Mouse (Mus musculus) embryonic fibroblast, embryonic 13.5 days (primary cell): ENCODE results near the gene Chst3. TPM values are rescaled to one million over a fixed set of nuclear protein-coding genes. Genes with fewer than 3 reads are reported as not detected.
"Not testable (repeated sequence)": the region's sequence is repeated elsewhere in the genome, so short reads cannot be mapped to it uniquely, and the experiment has no call there.

Experiments
- H3K27ac ChIP-seq: 2 replicates; pipeline ENCODE4 v1.5.1; 2012; ENCODE audit warnings: low read length, control low read depth, inconsistent platforms; ENCODE audit not compliant: insufficient read depth
- H3K4me1 ChIP-seq: 2 replicates; pipeline ENCODE4 v1.6.1; 2011; ENCODE audit warnings: low read length; ENCODE audit not compliant: control insufficient read depth, insufficient read depth
- H3K4me3 ChIP-seq: 2 replicates; pipeline ENCODE4 v1.5.1; 2011; ENCODE audit warnings: mild to moderate bottlenecking, control low read depth, low read length; ENCODE audit not compliant: insufficient read depth
- CTCF ChIP-seq: IDR thresholded peaks from 2 replicates; pipeline ENCODE4 v1.5.1; 2011; ENCODE audit warnings: mild to moderate bottlenecking, control low read depth, low read length, moderate library complexity, borderline replicate concordance; ENCODE audit not compliant: insufficient read depth
- POLR2A ChIP-seq: IDR thresholded peaks from 2 replicates; pipeline ENCODE4 v1.6.1; 2011; ENCODE audit warnings: low read depth, mild to moderate bottlenecking, control low read depth, low read length, moderate library complexity
- polyA plus RNA-seq: library from polyadenylated mRNA; stranded (reverse); fragments of >200 nt; gene quantifications from 2 replicates; pipeline ENCODE4 v1.2.4, GENCODE M21; 2011; ENCODE audit warnings: low read depth; ENCODE audit not compliant: missing spikeins, insufficient read length

Chst3 gene
- polyA plus RNA-seq, 1 experiment, result 0.63 TPM

- Histone ChIP-seq H3K27ac (no peak overlapping the region), H3K4me1 (no peaks in the 10 kb centered on the region), H3K4me3 (no peak overlapping the region)
- no peak for TF ChIP-seq POLR2A
- no peak for TF ChIP-seq CTCF
These were observed 37.0 kb upstream of the Chst3 start for GRCm38 (mm10) chr10:60256088-60256487.

DNA sequence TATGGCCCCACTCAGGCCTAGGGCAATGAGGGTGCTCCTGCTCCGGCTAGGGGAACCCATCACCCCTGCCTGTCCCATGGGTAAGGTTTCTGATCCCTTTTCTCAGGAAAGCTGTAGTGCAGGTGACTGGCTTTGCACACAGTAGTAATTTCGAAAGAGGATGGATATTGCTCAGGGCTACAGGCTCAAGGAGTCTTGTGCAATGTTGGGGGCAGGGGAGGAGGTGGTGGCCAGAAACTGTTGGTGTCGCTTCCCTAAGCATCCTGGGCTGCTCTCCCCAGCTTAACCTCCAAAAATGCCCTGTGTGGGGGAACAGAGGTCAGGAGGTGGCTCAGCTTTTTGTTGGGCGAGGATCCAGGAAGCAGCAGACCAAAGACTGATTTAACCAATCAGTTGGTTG lies 33.5 kb upstream of the Chst3 start:
- H3K27ac ChIP-seq, result no peak overlapping the region
- TF ChIP-seq POLR2A (no peak), CTCF (no peak)
- H3K4me1 ChIP-seq, result no peaks in the 10 kb centered on the region
- no peak overlapping the region for H3K4me3 ChIP-seq

DNA sequence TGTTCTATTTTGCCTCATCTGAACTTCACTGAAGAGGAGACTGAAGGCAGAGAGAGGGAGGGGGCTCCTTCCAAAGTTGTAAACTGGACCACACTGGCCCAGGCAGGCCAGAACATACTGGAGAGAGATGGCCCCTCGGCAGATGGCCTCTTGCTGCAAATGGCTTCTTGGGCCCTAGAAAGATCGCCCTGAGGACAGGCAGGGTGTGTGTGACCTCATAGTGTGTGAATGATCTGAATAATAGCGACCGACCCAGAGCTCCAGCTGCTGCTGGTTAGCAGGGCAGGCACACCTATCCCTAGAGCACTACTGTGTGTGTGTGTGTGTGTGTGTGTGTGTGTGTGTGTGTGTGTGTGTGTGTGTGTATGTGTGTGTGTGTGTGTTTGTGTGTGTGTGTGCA lies 33.1 kb upstream of the Chst3 start:
- H3K4me1 ChIP-seq, result no peaks in the 10 kb centered on the region
- H3K4me3 ChIP-seq, result no peak overlapping the region
- TF ChIP-seq POLR2A (no peak), CTCF (no peak)
- H3K27ac ChIP-seq, result no peak overlapping the region

DNA sequence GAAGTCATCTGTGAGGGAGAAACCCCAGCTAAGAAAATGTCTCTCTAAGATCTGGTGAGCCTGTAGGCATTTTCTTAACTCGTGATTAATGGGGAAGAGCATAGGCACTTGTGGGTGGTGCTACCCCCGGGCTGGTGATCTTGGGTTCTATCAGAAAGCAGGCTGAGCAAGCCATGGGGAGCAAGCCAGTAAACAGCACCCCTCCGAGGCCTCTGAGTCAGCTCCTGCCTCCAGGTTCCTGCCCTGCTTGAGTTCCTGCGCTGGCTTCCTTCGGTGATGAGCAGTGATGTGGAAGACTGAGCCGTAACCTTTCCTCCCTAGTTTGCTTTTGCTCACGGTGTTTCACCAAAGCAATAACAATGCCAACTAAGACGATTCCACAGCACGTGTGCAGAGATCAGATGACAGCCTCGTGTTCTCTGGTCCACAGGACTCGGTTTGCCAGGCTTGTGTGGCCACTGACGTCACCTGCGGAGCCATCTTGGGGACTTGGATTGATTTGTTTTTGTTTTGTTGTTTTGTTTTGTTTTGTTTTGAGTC lies 31.4 kb upstream of the Chst3 start:
- TF ChIP-seq POLR2A, result no peak
- TF ChIP-seq CTCF, result no peak
- no peaks in the 10 kb centered on the region for H3K4me1 ChIP-seq
- no peak overlapping the region for H3K4me3 ChIP-seq
- no peak overlapping the region for H3K27ac ChIP-seq

DNA sequence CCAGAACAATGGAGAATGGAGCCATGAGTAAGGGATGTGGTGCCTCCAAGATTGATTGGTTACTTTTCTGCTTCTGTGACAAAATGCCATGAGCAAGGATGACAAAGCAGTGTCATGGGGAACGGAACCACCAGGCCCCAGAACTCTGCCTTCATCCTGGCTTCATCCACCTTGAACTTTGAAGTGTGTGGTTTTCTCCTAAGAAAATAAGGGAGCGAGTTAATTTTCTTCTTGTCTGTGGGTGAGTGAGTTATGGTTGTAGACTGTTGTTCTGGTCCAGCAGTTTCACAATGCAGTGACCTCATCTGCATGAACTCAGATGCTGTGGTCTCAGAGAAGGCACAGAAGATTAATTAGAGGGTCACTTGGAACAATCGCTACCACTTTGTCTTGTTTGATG lies 29.3 kb upstream of the Chst3 start:
- not testable (repeated sequence) for H3K27ac ChIP-seq, H3K4me1 ChIP-seq, H3K4me3 ChIP-seq

- Histone ChIP-seq H3K27ac (no peak overlapping the region), H3K4me1 (no peaks in the 10 kb centered on the region), H3K4me3 (no peak overlapping the region)
- TF ChIP-seq POLR2A (no peak), CTCF (no peak)
These were observed 27.5 kb upstream of the Chst3 start for GRCm38 (mm10) chr10:60246519-60246918.

DNA sequence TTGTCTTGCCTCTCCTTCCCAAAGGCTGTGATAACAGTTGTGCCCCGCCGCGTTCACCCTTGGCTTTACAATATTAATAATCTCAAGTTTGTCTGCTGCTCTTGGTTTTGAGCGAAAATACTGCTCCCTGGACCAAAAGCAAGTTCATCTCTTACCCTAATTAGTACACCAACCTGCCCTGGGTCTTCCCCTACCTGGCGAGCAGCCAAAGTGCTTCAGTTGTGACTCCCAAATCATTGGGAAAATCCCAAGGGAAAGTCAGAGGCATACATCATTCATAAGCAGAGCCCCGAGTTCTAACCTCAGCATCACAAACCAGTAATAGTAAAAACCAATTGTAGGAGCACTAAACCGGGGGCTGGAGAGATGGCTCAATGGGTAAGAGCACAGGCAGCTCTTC lies 26.6 kb upstream of the Chst3 start:
- Histone ChIP-seq H3K27ac (no peak overlapping the region), H3K4me3 (no peak overlapping the region), H3K4me1 (no peaks in the 10 kb centered on the region)
- TF ChIP-seq CTCF (no peak), POLR2A (no peak)

GRCm38 (mm10) chr10:60245041-60245440 lies 26.0 kb upstream of the Chst3 start:
- Histone ChIP-seq H3K27ac (no peak overlapping the region), H3K4me3 (no peak overlapping the region)

DNA sequence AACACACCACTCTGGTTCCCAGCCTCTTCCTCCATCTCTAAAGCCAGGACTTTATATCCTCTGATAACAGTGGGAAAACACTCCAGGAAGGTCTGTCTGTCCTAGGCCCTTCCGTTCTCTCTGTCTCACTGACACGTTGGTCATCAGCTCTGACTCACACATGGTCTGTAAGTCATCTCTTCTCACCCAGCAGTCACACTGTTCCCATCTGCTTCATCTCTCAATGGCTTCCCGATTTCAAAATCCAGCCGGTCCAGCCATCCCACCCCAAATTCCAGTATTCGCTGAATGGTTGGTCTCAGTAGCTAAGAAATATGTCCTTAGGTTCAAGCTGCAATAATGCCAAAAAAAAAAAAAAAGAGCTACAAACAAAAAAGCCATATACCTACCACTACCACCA lies 24.9 kb upstream of the Chst3 start:
- no peak overlapping the region for H3K4me3 ChIP-seq
- TF ChIP-seq POLR2A (no peak), CTCF (no peak)
- H3K27ac ChIP-seq, result no peak overlapping the region
- H3K4me1 ChIP-seq, result no peaks in the 10 kb centered on the region

More at GRCm38 (mm10) chr10:60245041-60245440, 26.0 kb upstream of the Chst3 start:
- no peaks in the 10 kb centered on the region for H3K4me1 ChIP-seq
- TF ChIP-seq POLR2A, result no peak
- peak; percentile 89 for TF ChIP-seq CTCF

DNA sequence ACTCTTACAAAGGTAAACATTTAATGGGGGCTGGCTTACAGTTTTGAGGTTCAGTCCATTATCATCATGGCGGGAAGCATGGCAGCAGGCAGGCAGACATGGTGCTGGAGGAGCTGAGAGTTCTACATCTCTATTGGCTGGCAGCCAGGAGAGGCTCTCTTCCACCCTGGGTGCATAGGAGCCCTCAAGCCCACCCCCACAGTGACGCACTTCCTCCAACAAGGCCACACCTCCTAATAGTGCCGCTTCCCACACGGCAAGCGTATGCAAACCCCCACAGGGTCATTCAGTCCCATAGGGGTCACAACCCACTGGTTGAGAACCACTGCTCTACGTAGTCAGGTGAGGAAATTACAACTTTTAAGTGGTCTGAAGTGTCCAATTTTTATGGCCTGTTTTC lies 21.4 kb upstream of the Chst3 start:
- no peak for TF ChIP-seq POLR2A
- no peak for TF ChIP-seq CTCF
- no peak overlapping the region for H3K4me3 ChIP-seq
- no peaks in the 10 kb centered on the region for H3K4me1 ChIP-seq
- no peak overlapping the region for H3K27ac ChIP-seq

- Histone ChIP-seq H3K27ac (no peak overlapping the region), H3K4me3 (no peak overlapping the region), H3K4me1 (no peaks in the 10 kb centered on the region)
- TF ChIP-seq CTCF (peak; percentile 91), POLR2A (no peak)
These were observed 18.6 kb upstream of the Chst3 start for GRCm38 (mm10) chr10:60237475-60238154.

DNA sequence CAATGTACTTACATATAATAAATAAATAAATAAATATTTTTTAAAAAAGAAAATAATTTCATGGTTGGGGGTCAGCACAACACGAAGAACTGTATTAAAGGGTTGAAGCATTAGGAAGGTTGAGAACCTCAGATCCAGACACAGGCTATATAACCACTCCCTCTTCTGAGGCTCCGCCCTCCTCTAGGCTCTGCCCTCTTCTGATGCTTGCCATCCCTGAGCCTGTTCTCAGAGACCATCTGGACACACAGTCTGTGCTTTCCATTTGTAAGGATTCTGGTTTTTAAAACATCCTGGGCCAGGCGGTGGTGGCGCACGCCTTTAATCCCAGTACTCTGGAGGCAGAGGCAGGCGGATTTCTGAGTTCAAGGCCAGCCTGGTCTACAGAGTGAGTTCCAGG lies 16.8 kb upstream of the Chst3 start:
- H3K27ac ChIP-seq, H3K4me1 ChIP-seq, H3K4me3 ChIP-seq: not testable (repeated sequence)
